Mouse (Mus musculus): Measurements from ENCODE around the gene Pla2r1.

Pla2r1 gene

DNA sequence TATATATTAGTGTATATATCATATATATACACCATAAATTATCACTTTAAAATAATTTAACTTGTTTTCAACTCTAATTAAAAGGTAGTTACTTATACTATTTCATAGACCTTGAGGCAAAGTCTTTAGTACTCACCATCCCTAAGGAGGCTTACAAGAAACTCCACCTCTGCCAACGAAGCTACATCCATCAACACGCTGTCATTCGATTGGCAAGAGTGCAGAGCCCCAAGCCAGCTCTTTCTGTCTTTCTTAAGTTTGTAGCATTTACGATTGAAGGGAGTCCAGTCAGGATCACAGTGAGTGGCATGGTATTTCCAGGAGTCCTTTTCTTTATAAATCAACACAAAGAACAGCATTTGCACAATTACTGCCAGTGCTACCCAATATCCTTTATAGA, 49.1 kb downstream of the Pla2r1 start:
- DNase-seq (ENCODE audit: low spot score), result peak; percentile 20

DNA sequence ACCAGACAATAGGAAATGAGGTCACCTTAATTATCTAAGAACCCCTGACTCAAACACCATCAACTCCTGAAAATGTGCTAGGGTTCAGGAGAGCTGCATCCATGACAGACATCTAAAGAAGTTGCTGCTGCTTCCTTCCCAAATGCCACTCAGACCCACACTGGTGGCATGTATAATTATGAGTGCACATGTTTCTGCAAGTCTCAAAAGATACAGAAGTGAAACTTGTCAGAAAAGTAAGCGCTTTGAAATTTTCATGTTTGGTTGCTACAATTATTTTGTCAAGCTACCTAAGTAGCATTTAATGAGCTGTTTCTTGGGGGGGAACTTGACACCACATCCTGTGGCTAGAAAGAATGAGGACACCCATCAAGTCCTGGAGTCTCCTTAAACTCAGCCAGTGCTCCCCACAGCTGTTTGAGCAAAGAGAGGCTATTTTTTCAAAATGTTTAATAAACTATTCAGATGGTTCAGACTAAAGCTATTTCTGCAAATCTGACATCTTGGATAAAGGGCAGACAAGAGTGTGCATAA, 52.5 kb downstream of the Pla2r1 start:
- no peak for DNase-seq (ENCODE audit: low spot score)

DNA sequence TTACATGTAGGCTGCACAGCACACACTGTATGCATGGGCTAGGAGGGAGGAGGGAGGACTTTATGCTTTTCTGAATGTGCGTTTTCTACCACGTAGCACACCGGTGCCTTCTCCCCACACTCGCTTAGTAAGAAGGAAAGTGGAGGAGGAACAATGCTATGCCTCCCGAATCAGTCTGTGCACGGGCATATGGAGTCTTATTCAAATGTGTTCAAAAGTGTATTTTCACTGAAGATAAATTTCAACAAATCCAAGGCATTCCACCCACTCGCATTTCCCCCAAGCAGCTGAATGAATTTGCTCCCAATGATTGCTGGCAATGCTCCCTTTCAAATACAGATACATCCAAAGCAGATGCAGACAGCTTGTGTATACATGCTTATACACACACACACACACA, 73.2 kb downstream of the Pla2r1 start:
- no peak for DNase-seq (ENCODE audit: low spot score)

DNA sequence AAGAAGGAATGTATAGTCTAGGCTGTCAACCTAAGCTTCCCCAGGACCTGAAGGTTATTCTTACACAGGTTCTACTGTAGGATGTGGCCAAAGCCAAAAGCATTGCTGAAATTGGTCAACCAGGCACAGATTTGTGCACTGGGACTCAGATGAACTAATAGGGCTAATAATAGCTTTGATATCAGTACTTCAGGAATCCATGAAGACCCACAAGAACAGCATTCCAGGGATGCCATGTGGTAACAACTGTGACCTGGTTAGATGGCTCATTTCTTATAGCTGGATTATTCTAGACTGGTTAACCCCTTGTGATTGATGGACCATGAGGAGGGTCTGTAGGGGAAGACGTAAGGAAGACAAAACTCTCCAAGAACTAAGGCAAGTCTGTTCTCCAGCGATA, 74.3 kb downstream of the Pla2r1 start:
- DNase-seq (ENCODE audit: low spot score), result no peak

DNA sequence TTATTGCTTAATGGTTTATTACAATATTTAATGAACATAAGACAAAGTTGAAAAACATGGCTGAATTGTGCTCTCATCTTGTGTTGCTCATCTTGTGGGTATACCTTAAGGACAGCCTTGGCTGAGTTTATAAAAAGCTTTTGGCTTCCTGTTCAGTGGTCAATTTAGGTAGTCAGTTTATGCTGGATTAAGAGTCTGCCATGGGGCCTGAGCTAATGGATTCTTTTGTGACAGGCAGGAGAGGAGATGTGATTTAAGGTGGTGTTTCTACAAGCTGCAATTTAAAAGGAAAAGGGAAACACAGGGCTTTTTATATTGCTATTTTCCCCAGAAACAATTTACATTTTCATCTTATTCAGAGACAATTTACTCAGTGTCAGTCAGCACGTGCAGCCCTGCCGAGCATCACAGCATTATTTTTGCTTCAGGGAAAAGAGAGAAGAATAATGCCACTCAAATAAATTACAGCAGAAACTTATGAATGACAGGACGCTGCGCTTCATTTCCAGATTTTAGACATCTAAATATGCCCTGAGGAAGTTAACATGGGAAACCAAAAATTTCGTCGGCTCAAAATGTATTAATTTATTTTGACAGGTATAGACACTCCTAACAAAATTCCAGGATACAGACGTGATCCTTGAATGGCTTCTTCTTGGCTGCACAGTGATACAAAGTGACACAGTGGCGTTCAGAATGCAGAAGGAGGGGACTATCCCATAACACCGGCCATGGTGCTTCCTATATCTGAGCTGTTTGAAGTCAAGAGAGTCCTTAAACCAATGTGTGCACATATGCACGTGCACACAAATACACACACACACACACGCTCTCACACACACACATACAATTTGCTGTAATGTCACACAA, 84.0 kb downstream of the Pla2r1 start:
- DNase-seq (ENCODE audit: low spot score), result no peak

DNA sequence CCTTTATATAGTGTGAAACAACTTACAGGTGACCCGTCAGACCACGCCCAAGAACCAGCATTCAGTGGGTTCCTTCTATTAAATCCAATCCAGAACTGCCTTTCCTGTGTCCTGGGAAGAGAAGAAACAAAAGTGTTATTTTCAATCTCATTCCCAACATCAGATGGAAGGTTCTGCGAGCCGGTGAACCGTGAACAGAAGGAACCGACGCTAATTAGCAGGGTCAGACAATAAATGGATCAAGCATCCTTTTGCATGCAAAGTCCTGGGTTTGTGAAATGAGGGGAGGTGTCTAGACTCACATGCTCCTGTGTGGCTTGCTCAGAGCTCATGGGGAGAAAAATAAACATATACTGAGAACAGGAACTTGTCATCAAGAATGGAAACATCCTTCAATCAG, 100.7 kb downstream of the Pla2r1 start:
- DNase-seq (ENCODE audit: low spot score), result no peak

DNA sequence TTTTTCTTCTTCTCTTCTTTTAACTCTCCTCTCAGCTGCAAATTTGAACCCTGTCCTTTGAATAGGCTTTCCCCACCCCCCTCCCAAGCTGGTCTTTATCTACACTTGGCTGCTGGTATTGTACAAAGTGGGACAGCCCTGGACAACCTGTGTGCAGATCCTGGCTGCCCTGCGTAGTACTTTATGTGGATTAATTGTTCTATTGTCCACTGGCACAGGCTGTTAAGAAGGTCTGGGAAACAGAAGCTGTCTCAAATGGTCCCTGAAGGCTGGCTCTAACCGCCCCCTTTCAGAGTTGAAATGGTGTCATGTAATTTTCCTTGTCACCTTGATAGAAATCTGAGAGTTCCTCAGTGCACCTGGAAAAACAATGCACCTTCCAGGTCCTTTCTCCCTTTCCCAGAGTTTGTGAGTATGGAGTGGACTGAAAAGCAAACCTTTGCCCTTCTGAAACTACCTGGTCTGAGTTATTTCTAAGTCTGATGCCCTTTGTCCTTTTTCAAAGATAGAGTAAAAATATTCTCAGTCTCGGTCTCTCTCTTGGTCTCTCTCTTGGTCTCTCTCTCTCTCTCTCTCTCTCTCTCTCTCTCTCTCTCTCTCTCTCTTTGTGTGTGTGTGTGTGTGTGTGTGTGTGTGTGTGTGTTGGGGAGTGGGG, 101.9 kb downstream of the Pla2r1 start:
- no peak for DNase-seq (ENCODE audit: low spot score)

DNA sequence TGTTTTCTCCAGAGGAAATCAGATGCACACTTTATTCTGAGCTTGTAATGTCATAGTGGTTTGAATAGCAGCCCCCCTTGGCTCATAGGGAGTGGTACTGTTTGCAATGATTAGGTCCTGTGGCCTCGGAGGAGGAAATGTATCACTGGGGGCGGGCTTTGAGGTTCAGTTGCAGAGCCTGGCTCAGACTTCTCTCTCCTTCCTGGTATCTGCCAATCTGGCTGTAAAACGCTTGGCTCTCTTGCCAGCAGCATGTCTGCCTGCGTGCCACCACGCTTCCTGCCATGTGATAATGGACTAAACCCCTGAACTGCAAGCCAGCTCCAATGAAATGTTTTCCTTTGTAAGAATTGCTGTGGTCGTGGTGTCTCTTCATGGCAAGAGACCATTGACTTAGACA, 103.4 kb downstream of the Pla2r1 start:
- DNase-seq (ENCODE audit: low spot score), result no peak

DNA sequence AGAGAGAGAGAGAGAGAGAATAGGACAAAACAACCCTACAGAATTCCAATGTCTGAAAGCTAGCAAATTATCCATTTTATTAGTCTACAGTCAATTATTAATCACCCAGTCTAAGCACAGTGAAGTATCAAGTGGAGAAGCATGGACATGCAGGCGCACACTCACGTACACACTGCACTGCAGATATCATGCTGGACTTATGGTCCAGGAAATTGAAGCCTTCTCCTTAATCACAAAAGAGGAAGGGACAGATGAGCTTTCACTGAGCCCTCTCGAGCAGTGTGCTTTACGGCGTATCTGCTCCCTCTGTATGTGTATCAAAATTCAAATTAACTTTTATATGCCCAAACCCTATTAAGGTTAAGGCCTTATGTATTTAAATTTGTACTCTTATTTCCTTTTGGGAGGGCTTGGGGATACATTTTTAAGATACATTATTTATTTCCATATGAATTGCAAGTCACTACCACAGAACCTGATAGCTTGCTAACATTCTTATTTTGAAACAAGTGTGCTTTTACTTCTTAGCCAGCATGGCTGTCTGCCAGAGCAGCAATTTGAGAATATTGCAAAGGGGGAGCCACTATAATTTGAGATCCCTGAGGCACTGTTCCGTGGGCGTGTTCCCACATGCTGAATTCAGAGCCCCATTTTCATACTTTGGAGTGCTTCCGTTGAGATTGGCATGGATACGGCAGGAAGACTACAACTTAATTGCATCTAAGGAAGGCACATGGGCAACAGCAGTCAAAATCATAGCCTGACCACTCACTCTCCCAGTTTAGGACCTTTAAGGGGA, 108.2 kb downstream of the Pla2r1 start:
- DNase-seq (ENCODE audit: low spot score), result no peak

DNA sequence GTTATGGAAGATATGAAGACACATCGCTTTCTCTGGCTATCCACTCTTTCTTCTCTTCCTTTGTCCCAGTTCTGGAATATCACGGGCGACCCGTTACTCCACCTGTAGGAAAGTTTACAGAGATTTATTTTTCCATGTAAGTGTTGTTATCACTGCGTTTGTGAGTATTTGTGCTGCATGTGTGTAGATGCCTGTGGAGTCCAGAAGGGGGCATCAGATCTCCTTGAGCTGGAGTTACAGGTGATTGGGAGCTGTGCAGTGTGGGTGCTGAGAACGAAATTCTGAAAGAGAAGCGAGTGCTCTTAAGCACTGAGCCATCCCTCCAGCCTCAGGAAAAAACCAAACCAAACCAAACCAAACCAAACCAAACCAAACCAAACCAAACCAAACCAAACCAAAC, 109.8 kb downstream of the Pla2r1 start:
- no peak for DNase-seq (ENCODE audit: low spot score)

DNA sequence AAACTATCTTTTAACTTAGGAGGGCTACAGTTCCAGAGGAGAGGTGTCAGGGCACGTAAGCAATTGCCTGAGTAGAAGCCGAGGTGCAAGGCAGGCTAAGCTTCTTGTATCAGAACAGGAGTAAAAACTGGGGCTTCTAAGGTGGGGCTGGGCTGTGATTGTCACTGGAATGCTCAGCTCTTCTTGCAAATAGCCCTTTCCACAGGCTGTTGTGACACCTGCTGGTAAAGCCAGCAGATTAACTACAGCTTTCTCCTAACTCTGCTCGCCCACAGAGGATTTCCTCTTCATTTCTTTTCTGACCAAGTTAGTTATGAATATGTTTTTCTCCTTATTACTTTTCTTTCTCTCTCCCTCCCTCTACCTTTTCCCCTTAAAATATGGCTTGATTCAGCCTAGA, 111.2 kb downstream of the Pla2r1 start:
- no peak for DNase-seq (ENCODE audit: low spot score)

DNA sequence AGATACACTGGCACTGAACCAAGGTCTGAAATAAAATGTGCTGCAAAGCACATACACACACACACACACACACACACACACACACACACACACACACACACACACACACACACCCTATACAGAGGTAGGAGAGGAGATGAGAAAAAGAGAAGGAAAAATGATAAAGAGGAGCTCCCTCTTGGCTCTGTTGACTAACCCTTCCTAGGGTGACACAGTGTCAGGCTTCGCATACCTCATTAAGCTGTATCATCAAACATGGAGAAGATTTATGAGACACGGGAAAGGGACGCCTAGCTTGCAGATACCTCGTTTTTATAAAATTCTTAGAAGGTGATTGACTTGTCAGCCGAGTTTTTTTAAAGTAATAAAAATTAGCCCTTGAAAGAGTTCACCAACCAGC, 116.3 kb downstream of the Pla2r1 start:
- no peak for DNase-seq (ENCODE audit: low spot score)

DNA sequence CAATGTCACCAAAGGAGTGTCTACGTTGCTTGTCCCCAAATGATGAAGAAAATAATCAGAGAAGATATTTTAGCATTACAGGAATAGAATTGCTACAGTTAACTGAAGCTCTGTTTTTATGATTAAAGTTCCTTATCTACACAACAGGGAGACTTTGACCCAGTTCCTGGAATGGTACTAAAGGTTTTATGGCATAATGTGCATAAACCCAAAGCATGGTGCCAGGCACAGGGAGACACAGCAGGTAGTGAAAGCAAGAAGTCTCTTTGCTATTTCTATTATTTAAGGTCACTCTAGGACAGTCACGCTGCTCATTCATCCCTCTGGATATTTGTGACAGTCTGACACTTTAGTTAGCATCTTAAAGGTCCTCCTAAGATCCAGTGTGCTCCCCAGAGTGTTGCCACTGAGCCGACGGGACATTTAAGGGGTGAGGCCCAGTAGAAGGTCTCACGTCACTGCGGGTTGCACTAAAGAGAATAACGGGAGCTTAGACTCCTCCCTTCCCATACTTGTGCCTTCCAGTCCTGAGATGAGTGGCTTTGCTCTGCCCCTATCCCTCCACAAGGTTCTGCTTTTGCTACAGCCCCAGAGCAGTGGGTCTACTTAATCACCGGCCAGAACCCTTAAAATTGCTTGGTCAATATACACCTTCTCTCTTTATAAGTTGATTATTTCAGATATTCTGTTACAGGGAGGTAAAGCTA, 122.6 kb downstream of the Pla2r1 start:
- DNase-seq (ENCODE audit: low spot score), result no peak

DNA sequence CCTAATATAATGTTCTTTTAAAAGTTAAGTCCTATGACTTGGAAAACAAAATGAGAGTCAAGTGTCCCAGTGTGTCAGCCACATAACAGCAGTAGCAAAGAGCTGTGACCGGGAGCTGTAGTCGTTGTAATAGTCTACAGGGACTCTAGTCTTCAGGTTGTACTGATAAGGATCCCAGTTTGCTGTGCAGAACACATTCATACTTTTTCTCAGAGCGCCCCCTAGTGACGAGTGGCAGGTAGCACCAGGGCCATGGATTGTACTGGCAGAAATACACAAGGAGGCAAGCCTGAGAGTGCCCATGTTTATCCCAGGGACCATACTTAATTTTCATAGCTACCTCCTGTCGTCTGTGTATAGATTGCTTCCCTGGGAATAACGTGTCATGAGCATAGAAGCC, 135.0 kb downstream of the Pla2r1 start:
- DNase-seq (ENCODE audit: low spot score), result peak; percentile 58

DNA sequence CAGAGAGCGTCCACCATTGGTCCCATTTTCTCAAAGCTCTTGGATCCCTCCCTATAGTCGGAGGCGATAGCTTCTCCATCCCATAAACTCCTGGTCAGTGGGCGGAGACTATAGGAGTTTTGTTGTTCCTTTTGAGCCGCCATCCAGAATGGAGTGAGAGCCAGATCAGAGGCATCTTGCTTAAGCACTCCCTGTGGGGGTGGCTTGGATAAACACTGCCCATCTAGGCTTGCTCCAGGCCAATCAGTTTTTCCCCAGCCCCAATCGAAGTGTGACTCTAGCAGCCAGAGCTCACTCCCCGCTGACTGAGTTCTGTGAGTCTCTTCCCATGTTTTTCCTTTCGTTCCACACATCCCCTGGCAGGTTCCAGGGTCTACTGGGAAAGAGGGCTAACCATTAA, 138.8 kb downstream of the Pla2r1 start:
- DNase-seq (ENCODE audit: low spot score), result no peak

DNA sequence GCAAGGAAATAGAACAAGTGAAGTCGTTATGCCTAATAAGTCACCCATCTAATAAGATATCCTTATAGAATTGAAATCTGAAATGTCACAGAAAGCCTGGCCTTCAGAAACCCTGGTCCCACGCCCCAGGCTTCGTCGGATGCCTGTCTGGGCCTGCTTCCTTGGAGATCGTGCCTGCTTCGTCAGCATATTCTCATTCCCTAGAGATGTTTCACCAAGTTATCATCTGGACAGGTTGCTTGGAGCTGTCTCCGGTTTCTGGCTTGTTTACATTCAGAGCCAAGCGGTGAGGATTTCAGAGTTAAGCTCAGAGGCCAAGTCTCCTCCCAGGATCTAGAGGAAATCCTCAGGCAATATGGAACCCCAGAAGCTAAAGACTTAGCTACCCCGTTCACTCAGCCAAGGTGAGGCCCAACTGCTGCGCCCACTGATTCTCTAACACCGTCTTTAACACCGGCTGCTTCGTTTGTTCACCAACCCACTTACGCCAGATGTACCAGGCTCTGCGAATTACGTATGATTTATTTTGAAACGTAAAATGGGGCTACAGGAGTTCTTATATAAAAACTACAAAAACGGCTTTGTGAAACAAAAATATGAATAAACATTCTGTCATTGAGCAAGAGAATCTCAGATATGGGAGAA, 140.0 kb downstream of the Pla2r1 start:
- DNase-seq (ENCODE audit: low spot score), result no peak

DNA sequence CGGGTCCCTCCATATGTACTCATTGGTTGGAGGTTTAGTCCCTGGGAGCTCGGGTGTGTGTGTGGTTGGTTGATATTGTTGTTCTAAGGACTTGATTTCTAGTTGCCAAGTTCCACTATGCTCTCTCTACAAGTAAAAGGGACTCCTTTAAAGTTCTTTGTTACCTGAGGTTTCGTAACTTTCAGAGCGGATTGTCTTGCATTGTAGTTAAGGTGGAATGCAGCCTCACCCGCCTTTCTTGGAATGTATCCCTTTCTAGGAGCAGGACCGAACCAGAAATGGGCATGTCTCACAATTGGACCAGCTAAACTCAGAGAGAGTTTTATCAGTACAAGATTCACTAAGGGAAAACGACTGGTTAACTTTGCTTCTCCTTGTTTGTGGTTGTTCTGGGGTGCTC, 141.9 kb downstream of the Pla2r1 start:
- no peak for DNase-seq (ENCODE audit: low spot score)

DNA sequence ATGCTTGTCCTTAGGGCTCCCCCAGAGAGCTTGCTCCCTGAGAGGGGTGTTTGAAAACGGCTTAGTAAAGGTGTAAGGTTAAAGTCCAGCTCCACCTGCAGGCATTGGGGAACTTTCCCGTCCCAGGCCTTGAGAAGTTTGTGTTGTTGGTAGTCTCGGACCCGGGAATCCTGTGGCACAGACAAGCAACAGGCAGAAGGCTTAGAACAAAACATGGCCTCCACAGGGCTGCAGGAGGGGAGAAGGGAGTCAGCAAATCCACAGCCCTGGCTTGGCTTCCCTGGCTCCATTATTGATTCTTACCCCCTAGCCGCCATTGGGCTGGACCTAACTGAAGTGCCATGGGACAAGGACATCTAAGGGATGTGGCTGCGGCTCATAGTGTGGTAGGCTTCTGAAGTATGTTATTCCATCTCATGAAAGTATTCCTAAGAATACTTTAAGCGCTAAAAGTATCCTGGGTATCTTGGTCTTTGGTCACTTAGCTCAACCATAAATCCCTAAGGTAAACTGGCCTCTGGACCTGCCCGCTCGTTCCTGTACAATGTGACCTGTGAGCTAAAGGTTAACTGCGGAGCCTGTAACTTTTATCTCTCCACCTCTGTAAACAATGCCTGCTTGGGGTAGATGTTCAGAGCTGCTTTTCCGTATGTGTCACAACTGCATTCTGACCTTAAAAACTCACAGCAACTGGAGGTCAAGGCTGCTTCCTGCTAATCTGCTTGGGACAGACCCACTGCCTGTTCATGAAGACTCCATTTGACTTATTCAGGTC, 142.9 kb downstream of the Pla2r1 start:
- DNase-seq (ENCODE audit: low spot score), result no peak

DNA sequence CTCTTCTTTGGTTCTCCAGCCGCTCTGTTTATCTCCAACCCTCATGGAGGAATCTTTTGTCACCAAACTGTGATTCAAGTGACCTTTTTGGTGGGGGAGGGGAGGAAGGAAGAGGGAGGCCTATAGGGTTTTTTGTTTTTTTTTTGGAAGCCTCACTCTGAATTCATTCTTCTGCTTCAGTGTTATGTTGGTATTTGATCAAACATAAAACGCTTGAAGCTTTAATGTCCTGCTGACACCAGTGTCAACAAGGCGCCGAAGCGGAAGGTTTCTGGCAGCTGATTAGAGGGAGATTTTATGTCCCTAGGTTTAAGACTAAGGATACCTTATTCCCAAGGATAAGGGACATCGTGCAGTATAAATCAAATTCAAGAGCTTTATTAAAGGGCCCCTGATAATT, 143.9 kb downstream of the Pla2r1 start:
- no peak for DNase-seq (ENCODE audit: low spot score)

DNA sequence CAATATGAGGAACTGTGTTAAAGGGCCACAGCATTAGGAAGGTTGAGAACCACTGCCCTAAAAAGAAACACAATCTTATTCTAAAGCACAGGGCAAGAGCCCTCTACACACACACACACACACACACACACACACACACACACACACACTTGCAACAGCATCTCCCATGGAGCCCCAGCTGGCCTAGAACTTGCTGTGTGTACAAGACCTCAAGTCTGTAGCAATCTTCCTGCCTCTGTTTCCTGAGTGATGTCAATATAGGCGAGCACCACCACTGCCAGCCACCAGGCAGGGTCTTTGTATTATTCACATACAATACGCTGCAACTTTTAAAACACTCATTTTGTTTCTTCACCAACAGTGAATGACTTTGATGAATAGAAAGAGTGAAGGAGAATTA, 145.7 kb downstream of the Pla2r1 start:
- DNase-seq (ENCODE audit: low spot score), result no peak

DNA sequence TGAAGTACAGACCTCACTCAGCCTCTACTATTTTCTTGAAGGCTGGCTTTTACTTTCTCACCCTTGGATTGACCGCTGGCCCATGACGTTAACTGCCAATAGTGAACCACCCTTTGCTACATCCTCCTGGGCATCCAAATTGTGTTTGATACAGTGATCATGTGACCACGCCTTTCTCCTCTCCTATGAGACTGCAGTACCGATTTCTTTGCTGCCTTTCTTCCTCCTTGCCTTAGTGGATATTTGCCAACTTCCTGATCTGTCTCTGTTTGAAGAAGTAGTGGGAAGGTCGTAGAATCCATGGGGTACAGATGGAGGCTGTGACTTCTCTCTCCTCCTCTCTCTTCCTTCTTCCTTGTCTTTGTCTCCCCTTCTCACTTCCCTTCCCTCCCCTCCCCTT, 147.7 kb downstream of the Pla2r1 start:
- no peak for DNase-seq (ENCODE audit: low spot score)
